Mouse (Mus musculus) layer of hippocampus, postnatal 36 days (tissue): ENCODE data around the gene Psenen. TPM values are rescaled to one million over a fixed set of nuclear protein-coding genes. Genes with fewer than 3 reads are reported as not detected.
A peak's percentile ranks its signal among the peaks of the same experiment; 100 is the strongest.

Experiments
- DNase-seq, 2 experiments: peaks; one replicate each; pipeline ENCODE4 v3.0.0; 2022
- total RNA-seq, 2 experiments: library from RNA; stranded (reverse); gene quantifications; 2 replicates each; pipeline ENCODE4 v1.2.3; 2021

Gene Psenen
- 10 to 100 TPM; 79.8 to 92.4 TPM for total RNA-seq

DNA sequence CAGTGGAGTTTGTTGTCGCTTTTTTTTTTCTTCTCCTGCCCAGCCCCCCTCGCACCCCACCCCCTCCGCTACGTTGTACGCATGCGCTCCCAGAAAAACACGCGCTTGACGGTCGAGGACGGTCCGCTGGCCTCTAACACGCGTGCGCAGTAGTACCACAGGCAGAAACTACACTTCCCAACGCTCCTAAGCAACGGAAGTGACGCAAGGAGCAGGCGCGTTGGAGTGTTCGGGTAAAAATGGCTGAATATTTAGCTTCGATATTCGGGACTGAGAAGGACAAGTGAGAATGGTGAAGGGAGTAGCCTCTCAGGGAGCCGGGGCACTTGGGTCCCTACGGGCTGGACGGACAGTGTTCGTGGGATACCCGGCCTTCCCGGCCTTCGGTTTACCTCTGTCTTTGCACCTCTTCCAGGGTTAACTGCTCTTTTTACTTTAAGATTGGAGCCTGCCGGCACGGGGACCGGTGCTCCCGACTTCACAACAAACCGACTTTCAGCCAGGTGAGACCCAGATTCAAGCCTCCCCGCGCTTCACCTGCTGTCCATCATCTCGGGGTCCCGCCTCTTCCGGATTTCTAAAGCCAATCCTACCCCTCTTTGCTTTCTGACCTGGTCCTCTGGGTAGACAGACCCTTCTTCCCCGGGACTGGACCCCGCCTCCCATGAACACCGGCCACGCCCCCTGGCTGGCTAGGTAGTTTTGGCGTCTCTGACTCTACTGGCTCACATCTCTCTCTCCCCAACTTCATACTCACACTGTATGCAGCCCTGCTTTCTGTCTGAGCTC lies at the start of gene Psenen, which contains the start of the genes U2af1l4 and Gm49396:
TSS of gene Psenen (minus strand) at position 511 of the 789 bp plus-strand sequence.
TSS of gene U2af1l4 (plus strand) at position 185 of the 789 bp plus-strand sequence.
TSS of gene Gm49396 (plus strand) at position 228 of the 789 bp plus-strand sequence.
- DNase-seq: peak; percentile 92 to 94

DNA sequence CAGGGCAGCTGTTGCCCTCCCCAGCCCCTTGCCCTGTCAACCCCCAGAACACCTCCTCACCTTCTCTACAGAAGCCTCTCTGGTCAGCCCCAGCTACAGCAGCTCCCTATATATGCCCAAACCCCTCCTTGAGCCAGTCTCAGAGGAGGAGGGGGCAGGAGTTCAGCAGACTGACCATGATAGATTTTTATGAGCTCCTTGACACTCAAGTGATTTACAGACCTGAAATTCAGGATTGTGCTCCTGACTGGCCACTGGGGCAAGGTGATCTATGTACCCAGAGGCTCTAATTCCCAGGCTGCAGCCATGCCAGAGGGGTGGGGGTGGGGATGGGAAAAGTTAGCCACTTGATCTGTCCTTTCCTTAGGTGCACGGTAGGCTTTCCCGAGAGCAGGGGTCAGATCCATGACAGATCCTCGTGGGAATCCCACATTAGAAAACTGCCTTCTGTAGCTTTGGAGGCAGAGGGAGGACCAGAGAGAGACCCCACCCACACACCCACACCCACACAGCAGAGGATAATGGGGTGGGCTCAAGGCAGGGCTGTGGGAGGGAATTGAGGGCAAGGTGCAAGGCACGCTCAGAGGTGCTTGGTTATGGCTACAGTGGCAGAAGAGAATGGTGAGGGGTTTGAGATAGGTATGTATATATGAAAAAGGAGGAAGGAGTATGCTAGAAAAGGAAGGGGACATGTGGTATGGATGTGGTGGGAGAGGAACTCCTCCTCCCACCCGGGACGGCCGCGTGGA lies 49.4 kb upstream of the Psenen start, which contains the start of gene Upk1a:
TSS of gene Upk1a (minus strand) at position 194 of the 749 bp plus-strand sequence.
- no peak for DNase-seq

DNA sequence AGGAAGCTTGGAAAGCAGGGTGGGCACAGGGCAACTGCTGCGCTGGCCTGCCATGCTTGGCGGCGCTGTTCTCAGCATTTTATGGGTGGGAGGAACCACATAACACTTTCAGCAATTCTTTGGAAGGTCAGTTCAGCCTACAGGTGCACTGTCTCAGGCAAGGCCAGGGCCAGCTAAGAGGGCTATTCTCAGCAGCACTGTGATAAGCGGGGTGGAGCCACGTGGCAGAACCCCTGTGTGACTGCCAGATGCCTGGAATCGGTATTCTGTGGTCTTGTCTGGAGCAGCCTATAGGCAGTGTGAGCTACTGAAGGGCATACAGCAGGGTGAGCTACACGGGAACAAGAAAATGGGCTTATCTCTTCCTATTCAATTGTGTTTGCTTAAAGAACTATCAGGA lies 46.6 kb upstream of the Psenen start:
- no peak for DNase-seq

DNA sequence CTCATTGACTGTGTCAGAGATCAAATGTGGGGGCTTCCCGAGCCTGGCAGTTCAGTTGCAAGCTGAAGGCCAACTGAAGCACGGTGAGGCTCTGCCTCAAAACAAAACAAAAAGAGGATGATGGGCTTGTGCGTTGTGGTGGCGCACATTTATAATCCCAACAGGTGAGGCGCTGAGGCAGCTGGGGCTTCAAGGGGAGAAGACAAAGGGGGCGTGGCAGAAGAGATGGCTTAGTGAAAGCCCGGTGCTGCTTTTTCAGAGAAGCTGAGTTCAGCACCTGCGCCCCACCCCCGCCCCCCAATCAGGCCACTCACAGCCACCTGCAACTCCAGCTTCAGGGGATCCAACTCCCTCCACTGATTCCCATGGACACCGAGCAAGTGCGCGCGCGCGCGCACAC lies 45.0 kb upstream of the Psenen start:
- DNase-seq: no peak

DNA sequence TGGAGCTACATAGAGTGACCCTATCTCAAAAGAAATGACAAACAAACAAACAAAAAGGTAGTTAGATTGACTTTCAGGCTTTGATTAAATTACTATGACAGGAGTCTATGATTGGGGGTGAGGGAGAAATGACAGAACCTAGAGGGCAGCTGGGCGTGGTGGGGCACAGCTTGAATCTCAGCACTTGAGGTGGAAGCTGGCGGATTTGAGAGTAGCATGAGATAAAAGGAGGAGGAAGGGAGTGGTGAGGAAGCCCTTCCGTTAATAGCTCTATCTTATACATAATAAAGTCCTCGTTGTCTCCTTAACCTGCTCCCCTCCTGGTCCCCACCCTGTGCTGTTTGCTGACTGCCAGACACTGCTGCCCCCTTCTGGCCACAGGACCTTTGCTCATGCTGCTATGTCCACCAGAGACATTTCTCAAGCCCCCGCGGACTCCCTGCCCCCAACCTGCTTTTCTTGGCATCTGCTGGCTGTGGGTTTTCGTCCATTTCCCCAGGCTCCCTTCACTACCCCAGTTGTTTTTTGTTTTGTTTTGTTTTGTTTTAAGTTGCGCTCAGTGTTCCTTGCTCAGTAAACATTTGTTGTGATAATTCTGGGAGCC lies 44.4 kb upstream of the Psenen start:
- DNase-seq: no peak

DNA sequence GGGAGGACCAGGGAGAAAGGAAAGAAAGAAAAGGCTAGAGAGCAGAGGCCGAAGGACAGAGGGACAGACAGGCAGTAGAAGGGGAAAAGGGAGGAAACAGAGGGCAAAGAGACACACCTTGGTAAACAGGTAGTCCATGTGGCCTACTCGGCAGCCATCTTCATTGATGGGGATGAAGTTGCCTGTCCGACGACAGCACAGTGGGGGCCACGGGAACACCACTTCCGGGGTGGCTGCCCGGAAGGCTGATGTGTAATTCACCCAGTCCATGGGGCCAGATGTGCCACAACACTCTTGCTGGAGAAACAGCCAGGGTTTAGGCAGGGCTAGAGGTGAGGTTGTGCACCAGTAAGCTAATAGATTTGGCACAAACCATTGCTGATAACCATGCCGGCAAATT lies 41.5 kb upstream of the Psenen start:
- no peak for DNase-seq

DNA sequence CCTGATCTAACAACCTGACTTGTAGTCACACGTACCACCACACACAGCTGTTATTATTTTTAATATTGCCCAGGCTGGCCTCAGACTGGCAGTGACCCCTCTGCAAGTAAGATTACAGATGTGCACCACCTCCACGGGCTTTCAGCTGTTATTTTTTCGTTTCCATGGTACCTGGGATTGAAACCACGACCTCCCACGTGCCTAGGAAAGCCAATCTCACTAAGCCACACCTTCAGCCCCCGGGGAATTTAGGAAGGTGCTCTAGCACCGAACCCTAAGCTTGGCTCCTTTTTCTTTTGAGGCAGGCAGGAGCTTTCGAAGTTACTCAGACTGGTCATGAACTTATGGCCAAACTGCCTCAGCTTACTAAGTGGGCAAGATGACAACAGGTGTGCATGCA lies 41.0 kb upstream of the Psenen start:
- DNase-seq: no peak

DNA sequence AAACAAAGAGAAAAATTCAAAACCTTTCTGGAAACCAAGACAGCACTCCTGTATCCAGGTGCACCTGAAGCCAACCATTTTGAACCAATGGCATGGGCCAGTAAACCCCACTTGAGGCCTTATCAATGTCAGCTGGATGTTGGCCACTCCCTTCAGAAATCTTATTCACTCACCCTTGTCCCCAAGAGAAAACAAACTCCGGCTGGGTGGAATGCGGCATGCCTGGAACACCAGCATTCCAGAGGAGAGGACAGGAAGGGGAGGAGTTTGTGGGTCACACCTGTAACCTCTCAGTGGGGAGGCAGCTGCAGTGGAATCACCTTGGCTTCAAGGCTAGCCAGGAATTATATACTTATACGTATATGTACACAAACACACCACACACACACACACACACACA lies 39.2 kb upstream of the Psenen start:
- no peak for DNase-seq

DNA sequence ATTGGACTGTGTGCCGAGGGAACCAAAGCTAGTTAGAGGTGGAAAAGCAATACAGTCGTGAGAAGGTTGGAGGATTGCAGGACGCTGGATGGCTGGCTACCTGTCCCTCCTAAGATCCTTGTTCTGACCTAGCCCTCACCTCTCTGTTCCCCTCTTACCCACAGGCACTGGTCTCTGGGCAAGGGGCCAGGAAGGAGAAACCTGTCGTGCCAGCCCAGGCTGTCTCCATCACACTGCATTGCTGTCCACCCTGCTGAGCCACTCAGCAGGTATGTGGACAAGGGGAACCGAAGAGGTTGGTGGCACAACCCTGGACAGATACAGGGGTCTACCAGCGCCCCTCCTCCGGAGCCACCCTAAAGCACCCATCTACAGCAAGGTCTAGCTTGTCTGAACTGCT lies 37.2 kb upstream of the Psenen start:
- no peak for DNase-seq

DNA sequence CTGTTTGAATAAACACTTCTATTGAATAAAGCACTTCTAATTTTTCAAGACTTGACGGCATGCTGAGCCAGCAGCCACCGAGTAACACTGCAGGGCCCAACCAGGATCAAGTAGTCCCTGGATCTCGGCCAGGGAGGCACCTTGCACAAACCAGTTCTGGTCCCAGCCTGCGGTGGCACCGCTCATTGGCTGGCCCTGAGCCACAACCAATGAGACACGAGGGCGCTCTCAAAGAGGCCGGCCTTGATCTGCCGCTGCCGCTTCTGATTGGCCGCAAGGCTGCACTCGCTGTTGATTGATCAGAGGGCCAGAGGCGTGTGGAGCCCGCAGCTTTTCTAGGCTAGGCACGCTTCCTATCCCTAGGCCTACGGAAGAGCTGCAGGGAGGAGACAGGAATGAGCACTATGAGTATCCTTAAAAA lies 36.5 kb upstream of the Psenen start:
- peak; percentile 89 to 92 for DNase-seq

DNA sequence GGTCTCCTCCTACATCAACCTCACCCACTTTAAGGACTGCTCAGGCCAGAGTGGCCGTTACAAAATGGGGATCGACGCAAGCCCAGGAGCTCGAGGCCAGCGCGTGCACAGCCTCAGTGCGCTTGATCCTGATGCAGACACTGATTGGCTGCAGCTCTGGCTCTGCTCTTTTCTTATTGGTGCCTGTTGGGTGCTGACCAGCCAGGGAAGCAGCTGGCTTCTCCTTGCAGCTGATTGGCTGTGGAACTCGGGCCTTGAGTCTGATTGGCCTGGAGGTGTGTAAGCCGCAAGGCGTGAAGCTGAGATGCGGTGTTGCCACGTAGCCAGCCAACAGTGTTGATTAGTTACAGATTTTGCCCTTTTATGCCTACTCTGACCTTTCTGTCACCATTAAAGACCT lies 35.4 kb upstream of the Psenen start, which contains the start of gene Zbtb32:
TSS of gene Zbtb32 (minus strand) at position 124 of the 400 bp plus-strand sequence.
- no peak for DNase-seq

DNA sequence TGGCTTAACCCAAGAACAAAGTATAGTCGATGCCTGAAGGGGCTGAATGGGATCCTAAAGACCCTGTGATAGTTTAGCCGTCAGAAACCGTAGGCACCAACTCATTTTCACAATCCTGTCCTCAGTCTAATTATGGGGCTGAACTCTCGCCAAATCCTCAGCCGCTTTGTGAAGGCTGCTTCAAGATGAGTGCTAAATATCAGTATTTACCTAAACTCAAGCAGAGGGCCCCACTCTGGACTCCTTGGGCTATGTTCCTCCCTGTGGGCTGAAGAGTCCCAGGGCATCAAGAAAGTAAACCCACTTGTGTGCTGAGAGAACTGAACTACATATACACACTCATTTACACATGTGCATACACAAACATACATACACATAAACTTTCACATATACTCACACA lies 33.4 kb upstream of the Psenen start:
- no peak for DNase-seq

DNA sequence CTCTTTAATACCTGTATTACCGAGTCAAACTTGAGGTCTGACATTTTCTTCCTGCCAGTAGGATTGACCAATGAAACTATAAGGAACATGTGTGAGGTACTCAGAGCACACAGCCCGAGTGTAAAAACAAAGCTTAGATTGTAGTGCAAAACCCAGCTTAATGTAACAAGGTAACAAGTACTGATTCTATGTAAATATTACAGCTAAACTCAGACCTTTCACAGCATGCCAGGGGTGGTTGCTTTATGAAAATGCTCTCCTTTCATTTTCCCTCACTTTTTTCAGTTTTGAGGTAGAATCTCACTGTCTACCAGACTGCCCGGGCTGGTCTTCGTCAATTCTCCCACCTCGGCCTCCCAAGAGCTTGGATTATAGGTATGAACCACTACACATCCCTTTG lies 32.7 kb upstream of the Psenen start:
- DNase-seq: no peak

DNA sequence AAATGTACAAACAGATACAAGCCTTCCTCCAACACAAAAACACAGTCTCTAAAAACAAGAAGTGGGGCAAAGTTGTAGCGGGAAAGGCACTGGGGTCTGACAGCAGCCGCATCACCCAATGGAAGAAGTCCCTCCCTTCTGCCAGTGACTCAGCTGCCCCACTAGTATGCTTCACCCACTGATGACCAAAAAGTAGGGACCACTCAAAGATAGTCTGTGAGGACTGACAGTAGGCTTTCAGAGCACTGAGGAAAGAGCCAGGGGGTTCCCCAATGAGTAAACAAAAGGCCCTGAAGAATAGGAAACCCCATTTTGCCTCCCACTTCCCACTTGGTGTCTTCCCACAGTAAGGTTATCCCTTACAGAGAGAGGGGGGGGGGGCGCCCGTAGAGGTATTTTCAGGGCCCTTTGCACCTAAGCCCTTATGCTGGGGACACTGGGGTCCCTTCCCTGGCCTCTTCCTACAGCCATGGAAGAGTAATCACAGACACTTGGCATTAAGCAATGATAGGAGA lies 31.1 kb upstream of the Psenen start:
- DNase-seq: no peak

DNA sequence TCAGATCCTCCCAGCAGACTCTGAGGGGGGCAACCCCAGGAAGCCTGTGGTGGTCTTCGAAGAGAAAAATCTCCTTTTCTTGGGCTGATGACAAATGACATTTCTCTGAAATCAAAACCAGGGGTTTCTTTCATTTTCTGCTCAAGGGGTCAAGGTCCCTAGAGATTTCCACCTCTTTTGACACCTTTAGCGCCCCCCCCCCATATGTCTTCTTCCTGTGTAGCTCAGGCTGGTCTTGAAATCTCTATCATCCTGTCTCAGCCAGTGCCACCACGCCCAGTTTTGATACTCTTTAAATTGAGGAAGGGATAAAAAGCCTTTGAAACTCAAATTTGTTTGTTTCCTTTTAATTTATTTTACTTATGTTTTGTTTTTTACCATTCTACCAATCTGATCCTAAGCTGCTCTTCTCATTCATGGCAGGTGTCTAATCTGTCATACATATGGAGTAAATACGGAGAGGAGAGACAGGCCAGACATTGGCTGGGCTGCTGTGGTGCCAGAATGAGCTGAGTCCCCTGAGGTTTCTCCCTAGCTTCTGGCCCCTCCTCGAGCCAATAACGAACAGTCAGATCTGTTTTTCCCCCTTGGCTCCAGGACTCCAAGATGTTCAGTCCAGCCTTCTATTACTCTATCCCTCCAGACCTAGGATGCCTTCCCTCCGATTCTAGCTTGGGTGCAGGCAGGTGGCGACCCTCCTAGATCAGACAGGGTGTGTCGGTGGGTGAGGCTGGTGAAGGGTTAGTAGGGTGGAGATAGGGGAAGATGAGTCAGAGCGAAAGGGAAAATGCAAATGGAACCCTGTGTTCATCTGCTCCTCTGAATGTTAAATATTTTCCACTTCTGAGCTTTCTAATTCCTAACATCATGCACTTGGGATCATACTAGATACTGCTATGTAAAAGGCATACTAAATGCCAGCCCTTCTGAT lies 30.4 kb upstream of the Psenen start:
- DNase-seq: no peak

DNA sequence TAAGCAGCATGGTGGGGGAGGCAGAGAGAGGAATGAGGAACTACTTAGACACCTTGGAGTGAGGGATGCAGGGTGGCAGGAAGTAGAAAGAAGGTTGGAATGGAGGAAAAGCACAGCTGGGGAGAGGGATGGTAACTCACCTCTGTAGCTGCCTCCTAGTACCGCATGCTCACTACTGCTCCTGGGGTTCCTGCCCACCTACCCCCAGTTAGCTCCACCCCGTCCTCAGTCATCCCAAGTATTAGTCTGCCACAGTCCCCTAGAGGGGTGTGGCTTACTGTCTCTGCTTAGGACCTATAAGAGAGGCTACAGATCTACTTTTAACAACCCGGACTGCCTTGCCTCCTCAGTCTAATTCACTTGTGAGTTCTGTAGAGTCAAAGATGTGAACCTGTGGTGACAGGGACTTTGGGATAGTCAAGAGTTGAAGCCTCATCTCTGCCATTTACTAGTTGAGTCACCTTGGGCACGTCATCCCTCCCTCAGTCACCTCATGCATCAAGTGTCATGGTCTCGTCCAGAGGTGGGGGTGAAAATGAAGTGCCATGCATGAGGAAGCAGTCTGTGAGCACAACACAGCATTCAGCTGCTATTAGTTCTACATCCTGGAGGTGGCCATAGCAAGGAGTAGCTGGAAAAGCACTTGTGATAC lies 29.5 kb upstream of the Psenen start:
- DNase-seq: no peak

DNA sequence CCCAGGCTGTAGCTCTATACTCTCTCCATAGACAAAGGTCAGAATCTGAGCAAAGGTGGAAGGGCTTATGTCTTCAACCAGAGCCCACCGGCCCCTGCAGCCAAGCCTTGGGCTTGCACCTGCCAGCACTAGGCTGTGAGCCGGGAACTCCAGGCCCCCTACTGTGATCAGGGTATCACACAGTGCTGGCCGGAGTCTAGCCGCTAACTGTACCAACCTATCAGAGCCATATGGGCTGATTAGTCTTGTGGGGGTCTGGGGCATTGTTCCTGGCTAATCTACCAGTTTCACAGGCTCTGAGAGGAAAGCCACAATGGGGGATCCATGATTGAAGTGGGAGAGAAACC lies 28.2 kb upstream of the Psenen start:
- DNase-seq: no peak

DNA sequence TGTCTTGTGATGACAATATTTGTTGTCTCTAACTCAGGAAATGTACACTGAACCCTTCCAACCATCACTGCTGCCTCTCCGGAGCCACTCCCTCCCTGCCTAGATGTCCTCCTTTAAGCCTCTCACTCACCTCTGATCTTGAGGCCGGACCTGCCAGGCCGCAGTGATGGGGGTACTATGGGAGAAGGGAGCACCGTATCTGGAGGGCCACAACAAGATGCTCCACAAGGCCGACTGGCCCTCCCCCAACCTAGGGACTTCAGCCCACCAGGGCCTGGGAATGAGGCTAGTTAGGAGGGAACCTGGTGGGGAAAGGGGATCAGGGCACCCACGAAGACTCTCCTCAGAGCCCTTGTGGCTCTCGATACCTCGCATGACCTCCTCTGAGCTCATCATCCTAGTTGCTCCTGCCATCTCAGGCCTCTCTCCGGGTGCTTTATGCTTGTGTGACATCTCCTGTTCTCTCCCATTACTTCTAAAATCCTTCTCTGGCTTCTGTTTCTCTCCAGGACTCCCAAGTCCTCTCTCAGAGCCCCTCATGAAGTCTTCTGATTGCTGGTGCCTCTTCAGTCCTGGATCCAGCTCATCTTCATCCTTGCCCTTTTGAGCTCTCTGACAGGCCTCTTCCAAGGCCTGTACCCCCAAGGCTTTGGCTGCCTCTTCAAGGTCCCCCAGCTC lies 27.6 kb upstream of the Psenen start:
- no peak for DNase-seq

DNA sequence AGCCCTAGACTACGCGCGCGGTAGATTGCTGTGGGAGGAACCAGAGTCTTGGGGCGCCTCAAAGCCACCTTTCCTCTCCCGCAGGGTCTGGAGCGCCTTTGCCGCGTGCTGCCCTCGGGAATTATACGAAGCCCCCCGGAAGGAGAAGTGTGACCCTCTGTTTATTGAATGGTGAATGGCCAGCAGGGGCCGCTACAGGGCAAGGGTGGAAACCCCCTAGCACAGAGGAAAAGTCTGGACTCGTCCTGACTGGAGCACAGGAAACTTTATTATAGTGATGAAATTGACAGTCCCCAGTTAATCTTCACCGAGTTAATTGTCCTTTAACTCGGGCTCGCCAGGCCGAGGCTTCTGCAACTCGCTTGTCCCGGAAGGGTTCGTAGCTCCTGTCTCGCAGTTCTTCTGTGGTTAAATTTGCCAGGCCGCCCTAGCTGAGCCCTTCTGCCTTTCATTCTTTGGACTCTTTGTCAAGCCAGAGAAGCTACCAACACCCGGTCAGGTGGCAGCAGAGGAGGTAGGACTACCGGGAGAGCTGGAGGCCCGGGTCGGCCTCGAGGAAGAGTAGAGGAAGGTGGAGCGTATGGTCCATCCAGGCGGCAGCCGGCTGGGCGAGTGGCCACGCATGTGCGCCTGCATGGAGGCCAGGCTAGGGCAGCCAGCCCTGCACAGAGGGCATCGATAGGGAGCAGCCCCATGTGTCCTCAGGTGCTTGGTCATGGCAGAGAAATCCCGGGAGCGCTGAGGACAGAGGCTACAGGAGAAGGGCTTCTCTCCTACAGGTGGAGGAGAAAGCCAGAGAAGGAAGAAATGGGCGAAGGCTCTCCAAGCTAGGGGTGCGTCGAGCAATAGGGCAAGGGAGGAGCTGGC lies 26.2 kb upstream of the Psenen start:
- DNase-seq: peak; percentile 80
